16 mouse cellular contexts compared by ENCODE assay signal in genomic region chr2:103941085-103941484, GRCm38 (mm10).
"Had no signal": no experiment of that assay in that cellular context is flagged by ENCODE, and none has a peak within 500 bp of the region (broad histone marks: within the 10 kb centered on the region; RNA-seq: fewer than 3 reads in every experiment).

No protein-coding gene starts in this region.

- H3K9me3 ChIP-seq: neural tube, embryonic 13.5 days; neural tube, embryonic 15.5 days; stomach, embryonic 15.5 days had no signal

- H3K27ac ChIP-seq: neural tube, embryonic 13.5 days; neural tube, embryonic 15.5 days; stomach, embryonic 15.5 days; stomach, postnatal 0 days had no signal

- DNase-seq: retina, postnatal 1 day; right cerebral cortex, adult 18-20 months; right cerebral cortex, postnatal 14 days; right cerebral cortex, postnatal 25 days; right cerebral cortex, postnatal 4 days; spleen, adult 18-20 months; thymus, adult 18-20 months; thymus, adult 2 months; thymus, postnatal 14 days; thymus, postnatal 25 days; thymus, postnatal 36 days; thymus, postnatal 4 days had no signal

- H3K4me1 ChIP-seq: stomach, embryonic 15.5 days had no signal

- H3K9ac ChIP-seq: neural tube, embryonic 13.5 days; neural tube, embryonic 15.5 days; stomach, embryonic 15.5 days had no signal

- H3K4me2 ChIP-seq: neural tube, embryonic 13.5 days; neural tube, embryonic 15.5 days; stomach, embryonic 15.5 days had no signal

- H3K36me3 ChIP-seq: neural tube, embryonic 13.5 days; neural tube, embryonic 15.5 days; stomach, embryonic 15.5 days had no signal

- H3K27me3 ChIP-seq: neural tube, embryonic 13.5 days; neural tube, embryonic 15.5 days; stomach, embryonic 15.5 days had no signal

- H3K4me3 ChIP-seq: neural tube, embryonic 13.5 days; neural tube, embryonic 15.5 days; stomach, embryonic 15.5 days had no signal
